Mouse (Mus musculus) liver, adult 2 months (tissue): ENCODE measurements at regions not wholly inside any gene's neighbourhood (a gene's known extent, or its start where the extent isn't known, plus 50 kb on each side); places are given as distances from the start of the nearest gene placed in this dataset.

Source experiments
- CTCF ChIP-seq: fragments of 200-500 bp; IDR thresholded peaks from 2 replicates; pipeline ENCODE4 v1.5.1; 2011; ENCODE audit warnings: low read depth, low read length, control low read depth
- POLR2A ChIP-seq: fragments of 200-500 bp; IDR thresholded peaks from 2 replicates; pipeline ENCODE4 v1.6.1; 2011; ENCODE audit warnings: low read length, control low read depth; ENCODE audit not compliant: insufficient read depth; ENCODE audit errors: extremely low read depth

- TF ChIP-seq CTCF (no peak), POLR2A (no peak)
These were observed 536.7 kb upstream of the Kdm8 start for GRCm38 (mm10) chr7:124907662-124908296.
